Mouse (Mus musculus): ENCODE measurements around the gene Fetub. TPM values are rescaled to one million over a fixed set of nuclear protein-coding genes. Genes with fewer than 3 reads are reported as not detected.

Fetub gene
- total RNA-seq, 2 experiments from 2014 or later, result not detected

DNA sequence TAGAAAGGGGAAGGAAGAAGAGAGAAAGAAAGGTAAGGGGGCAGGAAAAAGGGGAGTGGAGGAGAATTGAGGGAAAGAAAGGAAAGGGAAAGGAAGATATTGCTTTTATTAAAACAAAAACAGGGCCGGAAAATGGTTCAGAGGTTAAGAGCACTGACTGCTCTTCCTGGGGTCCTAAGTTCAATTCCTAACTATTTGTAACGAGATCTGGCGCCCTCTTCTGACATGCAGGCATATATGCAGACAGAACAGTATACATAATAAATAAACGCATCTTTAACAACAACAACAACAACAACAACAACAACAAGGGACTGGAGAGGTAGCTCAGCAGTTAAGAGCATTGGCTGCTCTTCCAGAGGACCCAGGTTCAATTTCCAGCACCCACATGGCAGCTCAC lies 34.9 kb downstream of the Fetub start:
- no peak for DNase-seq
- Histone ChIP-seq H3K27ac (no peak overlapping the region), H3K4me3 (no peak overlapping the region)
- intact Hi-C loops (cut with DNase I), result no loop called here
- TF ChIP-seq CTCF (IDR thresholded peaks at IDR 0.05), result peak; percentile 14; the same call in 1 of the 2 replicates

DNA sequence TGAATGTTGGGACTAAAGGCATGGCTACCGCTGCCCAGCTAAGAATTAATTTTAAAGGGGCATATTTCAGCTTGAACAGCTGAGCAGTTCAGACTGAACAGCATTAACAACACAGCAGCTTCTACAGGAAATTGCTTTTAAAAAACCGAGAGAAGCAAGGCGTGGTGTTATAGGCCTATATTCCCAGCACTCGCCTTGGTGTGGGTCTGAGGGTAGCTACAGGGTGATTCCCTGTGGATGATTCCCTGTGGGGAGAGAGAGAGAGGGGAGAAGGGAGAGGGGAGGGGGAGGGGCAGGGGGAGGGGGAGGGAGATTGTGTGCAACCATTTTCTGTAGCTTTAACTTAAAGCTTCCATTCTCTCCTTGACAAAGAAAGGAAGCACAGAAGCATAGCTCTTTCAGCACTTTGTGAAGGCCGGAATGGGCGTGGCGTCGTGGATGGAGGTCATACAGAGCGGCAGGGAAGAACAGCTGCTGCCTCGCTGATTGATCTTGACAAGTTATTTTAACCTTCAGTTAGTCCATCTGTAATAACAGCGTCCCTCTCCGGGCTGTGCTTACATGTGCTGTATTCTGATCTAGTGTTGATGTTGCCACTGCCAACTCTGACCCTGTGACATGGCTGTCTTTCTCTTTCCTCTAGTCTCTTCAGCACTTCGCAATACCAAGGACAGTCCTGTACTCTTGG lies 37.4 kb downstream of the Fetub start:
- no peak for TF ChIP-seq CTCF (IDR thresholded peaks at IDR 0.05)
- intact Hi-C loops (cut with DNase I), result no loop called here
- DNase-seq, result no peak
- no peak overlapping the region for H3K4me3 ChIP-seq
- H3K27ac ChIP-seq, result no peak overlapping the region

DNA sequence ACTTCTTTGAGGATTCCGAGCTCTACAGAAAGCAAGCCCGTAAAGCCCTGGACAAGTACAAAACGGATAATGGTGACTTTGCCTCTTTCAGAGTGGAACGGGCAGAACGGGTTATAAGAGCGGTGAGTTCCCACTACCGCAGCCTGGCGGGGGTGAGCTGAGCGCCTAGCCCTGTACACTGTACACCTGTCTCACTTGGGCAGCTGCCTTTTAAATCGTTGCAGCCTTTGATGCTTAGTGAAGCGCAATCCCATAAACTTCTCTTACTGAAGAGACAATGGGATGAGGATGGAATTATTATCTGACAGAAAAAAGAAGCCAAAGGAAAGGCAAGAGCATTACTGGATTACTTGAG lies 37.9 kb downstream of the Fetub start:
- DNase-seq, result no peak
- intact Hi-C loops (cut with DNase I), result no loop called here
- Histone ChIP-seq H3K4me3 (no peak overlapping the region), H3K27ac (no peak overlapping the region)
- TF ChIP-seq CTCF (IDR thresholded peaks at IDR 0.05), result no peak

DNA sequence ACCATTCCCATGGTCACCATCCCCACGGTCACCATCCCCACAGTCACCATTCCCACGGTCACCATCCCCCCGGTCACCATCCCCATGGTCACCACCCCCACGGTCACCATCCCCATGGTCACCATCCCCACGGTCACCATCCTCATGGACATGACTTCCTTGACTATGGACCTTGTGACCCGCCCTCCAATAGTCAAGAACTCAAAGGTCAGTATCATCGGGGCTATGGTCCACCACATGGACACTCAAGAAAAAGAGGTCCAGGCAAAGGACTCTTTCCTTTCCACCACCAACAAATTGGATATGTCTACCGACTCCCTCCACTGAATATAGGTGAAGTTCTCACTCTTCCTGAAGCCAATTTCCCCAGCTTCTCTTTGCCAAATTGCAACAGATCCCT lies 42.9 kb downstream of the Fetub start:
- intact Hi-C loops (cut with DNase I), result no loop called here
- Histone ChIP-seq H3K4me3 (no peak overlapping the region), H3K27ac (no peak overlapping the region)
- no peak for TF ChIP-seq CTCF (IDR thresholded peaks at IDR 0.05)
- DNase-seq, result no peak

DNA sequence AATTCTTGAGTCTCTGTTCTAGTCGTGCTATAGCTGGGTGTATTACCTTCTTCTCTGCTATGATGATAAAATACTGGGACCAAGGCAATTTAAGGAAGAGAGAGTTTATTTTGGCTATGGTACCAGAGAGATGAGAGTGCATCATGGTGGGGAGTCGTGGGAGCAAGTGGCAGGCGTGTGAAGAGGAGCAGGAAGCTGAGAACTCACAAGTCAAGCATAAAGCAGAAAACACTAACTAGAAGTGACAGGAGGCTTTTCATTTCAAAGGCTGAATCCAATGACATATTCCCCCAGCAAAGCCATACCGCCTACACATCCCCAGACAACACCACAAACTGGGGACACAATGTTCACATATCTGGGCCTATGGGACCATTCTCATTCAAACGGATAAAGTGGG lies 44.1 kb downstream of the Fetub start:
- TF ChIP-seq CTCF (IDR thresholded peaks at IDR 0.05), result no peak
- no peak for DNase-seq
- intact Hi-C loops (cut with DNase I), result no loop called here
- H3K27ac ChIP-seq, result no peak overlapping the region
- no peak overlapping the region for H3K4me3 ChIP-seq

DNA sequence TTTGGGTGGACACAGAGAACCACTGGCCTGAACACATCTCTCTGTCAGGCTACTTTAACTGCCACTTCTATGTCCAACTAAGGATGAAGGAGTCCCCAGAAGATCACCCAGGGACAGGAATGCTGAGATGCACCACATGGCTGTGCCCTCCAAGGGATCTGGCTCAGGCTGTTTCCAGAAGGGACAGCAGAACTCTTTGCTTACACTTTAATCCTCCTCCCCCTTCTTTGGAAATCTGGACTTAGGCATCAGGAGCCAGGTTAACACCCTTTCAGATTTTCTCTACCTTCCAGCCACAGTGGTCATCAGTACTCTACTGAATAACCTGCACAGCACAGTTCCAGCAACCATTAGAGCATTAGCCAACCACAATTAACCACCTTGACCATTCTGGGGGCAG lies 45.2 kb downstream of the Fetub start:
- no peak overlapping the region for H3K4me3 ChIP-seq
- DNase-seq, result no peak
- H3K27ac ChIP-seq, result no peak overlapping the region
- intact Hi-C loops (cut with DNase I), result no loop called here
- TF ChIP-seq CTCF (IDR thresholded peaks at IDR 0.05), result no peak

DNA sequence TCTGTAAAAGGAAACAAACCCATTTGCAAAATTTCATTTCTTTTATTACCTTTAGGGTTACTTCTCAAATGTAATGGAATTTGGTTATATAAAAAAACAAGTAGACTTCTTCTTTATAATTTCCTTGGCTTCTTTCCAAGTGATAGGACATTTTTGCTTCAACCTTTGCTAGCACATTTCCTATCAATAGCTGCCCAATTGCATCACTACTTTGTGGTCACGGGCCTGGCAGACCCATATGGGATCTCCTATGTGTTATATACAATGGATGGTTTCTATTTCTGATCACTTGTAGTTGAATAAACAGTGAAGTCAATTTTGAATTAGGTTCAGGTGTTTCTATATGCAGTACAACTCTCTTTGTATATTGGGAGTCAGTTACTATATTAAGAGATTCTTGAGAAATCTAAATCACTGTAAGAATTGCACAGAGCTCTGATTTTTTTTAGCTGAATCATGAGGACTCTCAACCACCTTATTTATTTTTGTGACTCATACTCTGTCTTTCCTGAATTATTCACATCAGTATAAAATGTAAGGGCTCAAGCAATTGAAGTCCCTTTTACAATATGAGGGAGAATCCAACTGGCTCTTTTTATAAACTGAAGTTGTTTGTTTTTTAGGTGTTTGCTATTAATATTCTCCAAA lies 49.4 kb downstream of the Fetub start:
- H3K27ac ChIP-seq, result no peak overlapping the region
- no peak for DNase-seq

More for the DNA sequence above, 49.4 kb downstream of the Fetub start:
- intact Hi-C loops (cut with DNase I), result no loop called here
- no peak for TF ChIP-seq CTCF (IDR thresholded peaks at IDR 0.05)
- no peak overlapping the region for H3K4me3 ChIP-seq

Other genes starting within 250 kb of the Fetub start
- gene Crygs, start 106.8 kb upstream of the Fetub start, total RNA-seq (2021), result not detected
- 1 to 10 TPM; 7.0 to 7.2 TPM for gene Tbccd1, start 60.7 kb upstream of the Fetub start, total RNA-seq (2021)
- gene Dnajb11, start 60.5 kb upstream of the Fetub start, total RNA-seq (2021), result 10 to 100 TPM; 36.0 to 44.4 TPM
- gene Ahsg, start 27.1 kb upstream of the Fetub start, total RNA-seq (2021), result not detected
- not detected for gene Hrg, start 32.7 kb downstream of the Fetub start, total RNA-seq (2021)
- under 1 TPM in 1 of 2 experiments, not detected in 1; 0.14 TPM for gene Kng2, start 111.1 kb downstream of the Fetub start, total RNA-seq (2021)
- gene Kng1, start 139.5 kb downstream of the Fetub start, total RNA-seq (2021), result not detected
- 100 to 1,000 TPM; 458 to 462 TPM for gene Eif4a2, start 189.1 kb downstream of the Fetub start, total RNA-seq (2021)
- gene Rfc4, start 209.4 kb downstream of the Fetub start, total RNA-seq (2021), result 1 to 10 TPM; 7.6 to 7.9 TPM
- gene Adipoq, start 228.2 kb downstream of the Fetub start, total RNA-seq (2021), result 1 to 10 TPM in 1 of 2 experiments, under 1 TPM in 1; 0.87 to 8.6 TPM